Mouse (Mus musculus): Measurements from ENCODE around the gene Grm2. TPM values are rescaled to one million over a fixed set of nuclear protein-coding genes. Genes with fewer than 3 reads are reported as not detected.
A peak's percentile ranks its signal among the peaks of the same experiment; 100 is the strongest.

Gene Grm2
- polyA plus RNA-seq, 1 experiment from 2014 or later = 9.5 TPM

- H3K9me3 ChIP-seq (ENCODE audit: control insufficient read depth, low read length) = no peaks in the 10 kb centered on the region
- H3K36me3 ChIP-seq (ENCODE audit: control insufficient read depth, insufficient read depth, low read length) = no peaks in the 10 kb centered on the region
- WGBS = 89% methylated on average over 6 of the region's 6 CpGs
- H3K4me2 ChIP-seq (replicated peaks; ENCODE audit: low read depth, low read length) = no peak overlapping the region
- no peak overlapping the region for H3K4me3 ChIP-seq (ENCODE audit: low read depth, low read length)
- no peak overlapping the region for H3K9ac ChIP-seq (ENCODE audit: low read depth, low read length)
- peaks cover 6% of the 10 kb centered on the region; the same call in 1 of the 2 replicates for H3K4me1 ChIP-seq (replicated peaks; ENCODE audit: control insufficient read depth, insufficient read depth, low read length)
- H3K27ac ChIP-seq (ENCODE audit: low read depth, low read length) = no peak overlapping the region
- DNase-seq (ENCODE audit: low spot score) (no peak), ATAC-seq (ENCODE audit: low FRiP score) (no peak)
- no peaks in the 10 kb centered on the region for H3K27me3 ChIP-seq (ENCODE audit: control insufficient read depth, insufficient read depth, low read length)
Observed at GRCm38 (mm10) chr9:106663200-106663599, 7.3 kb upstream of the Grm2 start.

GRCm38 (mm10) chr9:106659935-106660334 is 4.1 kb upstream of the Grm2 start:
- Histone ChIP-seq H3K36me3 (ENCODE audit: control insufficient read depth, insufficient read depth, low read length) (no peaks in the 10 kb centered on the region), H3K9me3 (ENCODE audit: control insufficient read depth, low read length) (no peaks in the 10 kb centered on the region), H3K27ac (ENCODE audit: low read depth, low read length) (peak overlapping the region; percentile 67), H3K4me1 (replicated peaks; ENCODE audit: control insufficient read depth, insufficient read depth, low read length) (peaks cover 12% of the 10 kb centered on the region), H3K27me3 (ENCODE audit: control insufficient read depth, insufficient read depth, low read length) (no peaks in the 10 kb centered on the region; the same call in 1 of the 2 replicates), H3K4me2 (replicated peaks; ENCODE audit: low read depth, low read length) (no peak overlapping the region), H3K9ac (ENCODE audit: low read depth, low read length) (no peak overlapping the region), H3K4me3 (ENCODE audit: low read depth, low read length) (no peak overlapping the region)
- ATAC-seq (ENCODE audit: low FRiP score) = no peak
- 79% methylated on average over 1 of the region's 1 CpGs for WGBS
- no peak for DNase-seq (ENCODE audit: low spot score)

- Histone ChIP-seq H3K27ac (ENCODE audit: low read depth, low read length) (peak overlapping the region; percentile 67; the same call in 1 of the 2 replicates), H3K9ac (ENCODE audit: low read depth, low read length) (no peak overlapping the region), H3K4me1 (replicated peaks; ENCODE audit: control insufficient read depth, insufficient read depth, low read length) (peaks cover 11% of the 10 kb centered on the region), H3K4me3 (ENCODE audit: low read depth, low read length) (no peak overlapping the region), H3K36me3 (ENCODE audit: control insufficient read depth, insufficient read depth, low read length) (no peaks in the 10 kb centered on the region), H3K9me3 (ENCODE audit: control insufficient read depth, low read length) (no peaks in the 10 kb centered on the region), H3K4me2 (replicated peaks; ENCODE audit: low read depth, low read length) (no peak overlapping the region; the same call in 1 of the 2 replicates), H3K27me3 (ENCODE audit: control insufficient read depth, insufficient read depth, low read length) (no peaks in the 10 kb centered on the region; the same call in 1 of the 2 replicates)
- ATAC-seq (ENCODE audit: low FRiP score) = 0 out of 2 replicates have a peak, but pooled peaks have one; percentile 22
- 31% methylated on average over 7 of the region's 7 CpGs for WGBS
- peak; percentile 38 for DNase-seq (ENCODE audit: low spot score)
Observed at GRCm38 (mm10) chr9:106659441-106659840, 3.6 kb upstream of the Grm2 start.

- Histone ChIP-seq H3K4me3 (ENCODE audit: low read depth, low read length) (no peak overlapping the region), H3K36me3 (ENCODE audit: control insufficient read depth, insufficient read depth, low read length) (no peaks in the 10 kb centered on the region), H3K4me1 (replicated peaks; ENCODE audit: control insufficient read depth, insufficient read depth, low read length) (peaks cover 11% of the 10 kb centered on the region), H3K9me3 (ENCODE audit: control insufficient read depth, low read length) (no peaks in the 10 kb centered on the region), H3K4me2 (replicated peaks; ENCODE audit: low read depth, low read length) (no peak overlapping the region), H3K27ac (ENCODE audit: low read depth, low read length) (0 out of 2 replicates have a peak overlapping the region, but pooled peaks have one; percentile 65), H3K9ac (ENCODE audit: low read depth, low read length) (no peak overlapping the region), H3K27me3 (ENCODE audit: control insufficient read depth, insufficient read depth, low read length) (no peaks in the 10 kb centered on the region; the same call in 1 of the 2 replicates)
- 35% methylated on average over 5 of the region's 5 CpGs for WGBS
- ATAC-seq (ENCODE audit: low FRiP score) = no peak
- DNase-seq (ENCODE audit: low spot score) = peak; percentile 9
Observed at GRCm38 (mm10) chr9:106657592-106657991, 1.7 kb upstream of the Grm2 start.

GRCm38 (mm10) chr9:106656820-106657219 is 938 bp upstream of the Grm2 start:
- no peak overlapping the region for H3K9ac ChIP-seq (ENCODE audit: low read depth, low read length)
- H3K36me3 ChIP-seq (ENCODE audit: control insufficient read depth, insufficient read depth, low read length) = no peaks in the 10 kb centered on the region
- peak overlapping the region; percentile 65 for H3K27ac ChIP-seq (ENCODE audit: low read depth, low read length)
- H3K4me3 ChIP-seq (ENCODE audit: low read depth, low read length) = no peak overlapping the region
- WGBS = 38% methylated on average over 5 of the region's 5 CpGs
- no peaks in the 10 kb centered on the region for H3K9me3 ChIP-seq (ENCODE audit: control insufficient read depth, low read length)
- ATAC-seq (ENCODE audit: low FRiP score) (no peak; the same call in 1 of the 2 replicates), DNase-seq (ENCODE audit: low spot score) (no peak)
- H3K4me1 ChIP-seq (replicated peaks; ENCODE audit: control insufficient read depth, insufficient read depth, low read length) = peaks cover 11% of the 10 kb centered on the region
- no peaks in the 10 kb centered on the region; the same call in 1 of the 2 replicates for H3K27me3 ChIP-seq (ENCODE audit: control insufficient read depth, insufficient read depth, low read length)
- H3K4me2 ChIP-seq (replicated peaks; ENCODE audit: low read depth, low read length) = no peak overlapping the region

GRCm38 (mm10) chr9:106652720-106653119 is 3.2 kb downstream of the Grm2 start:
- Histone ChIP-seq H3K4me3 (ENCODE audit: low read depth, low read length) (no peak overlapping the region), H3K4me2 (replicated peaks; ENCODE audit: low read depth, low read length) (no peak overlapping the region), H3K36me3 (ENCODE audit: control insufficient read depth, insufficient read depth, low read length) (no peaks in the 10 kb centered on the region), H3K9ac (ENCODE audit: low read depth, low read length) (no peak overlapping the region), H3K27ac (ENCODE audit: low read depth, low read length) (no peak overlapping the region), H3K4me1 (replicated peaks; ENCODE audit: control insufficient read depth, insufficient read depth, low read length) (peaks cover 7% of the 10 kb centered on the region; the same call in 1 of the 2 replicates), H3K27me3 (ENCODE audit: control insufficient read depth, insufficient read depth, low read length) (no peaks in the 10 kb centered on the region; the same call in 1 of the 2 replicates), H3K9me3 (ENCODE audit: control insufficient read depth, low read length) (no peaks in the 10 kb centered on the region)
- WGBS = 79% methylated on average over 1 of the region's 1 CpGs
- DNase-seq (ENCODE audit: low spot score) (peak; percentile 20), ATAC-seq (ENCODE audit: low FRiP score) (no peak)

GRCm38 (mm10) chr9:106647226-106647625 is 8.7 kb downstream of the Grm2 start:
- DNase-seq (ENCODE audit: low spot score) (no peak), ATAC-seq (ENCODE audit: low FRiP score) (no peak)
- 71% methylated on average over 27 of the region's 27 CpGs for WGBS
- H3K4me3 ChIP-seq (ENCODE audit: low read depth, low read length) = no peak overlapping the region
- H3K9ac ChIP-seq (ENCODE audit: low read depth, low read length) = no peak overlapping the region
- H3K36me3 ChIP-seq (ENCODE audit: control insufficient read depth, insufficient read depth, low read length) = no peaks in the 10 kb centered on the region
- no peak overlapping the region for H3K27ac ChIP-seq (ENCODE audit: low read depth, low read length)
- H3K27me3 ChIP-seq (ENCODE audit: control insufficient read depth, insufficient read depth, low read length) = no peaks in the 10 kb centered on the region
- no peaks in the 10 kb centered on the region for H3K9me3 ChIP-seq (ENCODE audit: control insufficient read depth, low read length)
- no peak overlapping the region for H3K4me2 ChIP-seq (replicated peaks; ENCODE audit: low read depth, low read length)
- H3K4me1 ChIP-seq (replicated peaks; ENCODE audit: control insufficient read depth, insufficient read depth, low read length) = no peaks in the 10 kb centered on the region

GRCm38 (mm10) chr9:106645684-106646271 is 10.1 kb downstream of the Grm2 start:
- H3K36me3 ChIP-seq (ENCODE audit: control insufficient read depth, insufficient read depth, low read length) = no peaks in the 10 kb centered on the region
- H3K27ac ChIP-seq (ENCODE audit: low read depth, low read length) = no peak overlapping the region
- H3K4me1 ChIP-seq (replicated peaks; ENCODE audit: control insufficient read depth, insufficient read depth, low read length) = no peaks in the 10 kb centered on the region
- no peak for DNase-seq (ENCODE audit: low spot score)
- no peak for ATAC-seq (ENCODE audit: low FRiP score)
- H3K27me3 ChIP-seq (ENCODE audit: control insufficient read depth, insufficient read depth, low read length) = no peaks in the 10 kb centered on the region
- H3K9ac ChIP-seq (ENCODE audit: low read depth, low read length) = no peak overlapping the region
- 82% methylated on average over 9 of the region's 9 CpGs for WGBS
- no peak overlapping the region for H3K4me3 ChIP-seq (ENCODE audit: low read depth, low read length)
- no peak overlapping the region for H3K4me2 ChIP-seq (replicated peaks; ENCODE audit: low read depth, low read length)
- H3K9me3 ChIP-seq (ENCODE audit: control insufficient read depth, low read length) = no peaks in the 10 kb centered on the region

GRCm38 (mm10) chr9:106643787-106644186 is 12.1 kb downstream of the Grm2 start:
- no peak overlapping the region for H3K9ac ChIP-seq (ENCODE audit: low read depth, low read length)
- H3K27me3 ChIP-seq (ENCODE audit: control insufficient read depth, insufficient read depth, low read length) = no peaks in the 10 kb centered on the region
- ATAC-seq (ENCODE audit: low FRiP score) = no peak
- no peaks in the 10 kb centered on the region for H3K36me3 ChIP-seq (ENCODE audit: control insufficient read depth, insufficient read depth, low read length)
- 72% methylated on average over 6 of the region's 6 CpGs for WGBS
- no peaks in the 10 kb centered on the region for H3K4me1 ChIP-seq (replicated peaks; ENCODE audit: control insufficient read depth, insufficient read depth, low read length)
- no peaks in the 10 kb centered on the region for H3K9me3 ChIP-seq (ENCODE audit: control insufficient read depth, low read length)
- no peak overlapping the region for H3K4me2 ChIP-seq (replicated peaks; ENCODE audit: low read depth, low read length)
- no peak overlapping the region for H3K27ac ChIP-seq (ENCODE audit: low read depth, low read length)
- peak; percentile 30 for DNase-seq (ENCODE audit: low spot score)
- no peak overlapping the region for H3K4me3 ChIP-seq (ENCODE audit: low read depth, low read length)

All from hindbrain, embryonic 11.5 days (tissue).